Mouse (Mus musculus) CD4-positive, CD25-positive, alpha-beta regulatory T cell (primary cell): ENCODE data around the gene Arap1. TPM values are rescaled to one million over a fixed set of nuclear protein-coding genes. Genes with fewer than 3 reads are reported as not detected.

Experiments
- polyA plus RNA-seq: library from polyadenylated mRNA; unstranded; fragments of 100-300 nt; shearing (Covaris generic); gene quantifications from one replicate; pipeline ENCODE4 v1.2.1, GENCODE M21; 2017

Arap1 gene
- polyA plus RNA-seq, result 90.4 TPM

DNA sequence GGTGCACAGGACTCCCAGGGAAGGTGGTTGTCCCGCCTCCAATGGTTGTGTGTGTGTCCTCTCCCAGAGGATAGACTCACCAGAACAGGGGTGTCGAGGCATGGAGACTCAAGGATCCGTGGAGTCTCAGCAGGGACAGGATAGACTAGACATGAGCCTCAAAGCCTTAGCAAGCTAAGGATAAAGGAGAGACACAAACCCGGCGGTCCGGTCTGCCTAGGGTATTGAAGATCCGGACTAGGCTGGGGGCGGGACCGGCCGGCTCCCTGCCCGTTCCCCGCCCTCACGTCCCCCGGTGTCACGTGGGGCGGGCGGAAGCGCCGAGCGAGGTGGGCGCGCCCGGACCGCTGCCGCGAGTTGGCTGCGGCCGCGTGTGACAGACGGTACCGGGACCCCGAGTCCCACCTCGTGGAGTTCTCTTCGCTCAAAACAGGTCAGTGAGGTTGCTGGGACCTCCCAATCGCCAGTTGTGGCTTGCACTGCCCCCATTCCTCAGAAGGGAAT is at the start of gene Arap1:
Arap1 (plus strand) TSS at position 301 of the 504 bp plus-strand sequence.

DNA sequence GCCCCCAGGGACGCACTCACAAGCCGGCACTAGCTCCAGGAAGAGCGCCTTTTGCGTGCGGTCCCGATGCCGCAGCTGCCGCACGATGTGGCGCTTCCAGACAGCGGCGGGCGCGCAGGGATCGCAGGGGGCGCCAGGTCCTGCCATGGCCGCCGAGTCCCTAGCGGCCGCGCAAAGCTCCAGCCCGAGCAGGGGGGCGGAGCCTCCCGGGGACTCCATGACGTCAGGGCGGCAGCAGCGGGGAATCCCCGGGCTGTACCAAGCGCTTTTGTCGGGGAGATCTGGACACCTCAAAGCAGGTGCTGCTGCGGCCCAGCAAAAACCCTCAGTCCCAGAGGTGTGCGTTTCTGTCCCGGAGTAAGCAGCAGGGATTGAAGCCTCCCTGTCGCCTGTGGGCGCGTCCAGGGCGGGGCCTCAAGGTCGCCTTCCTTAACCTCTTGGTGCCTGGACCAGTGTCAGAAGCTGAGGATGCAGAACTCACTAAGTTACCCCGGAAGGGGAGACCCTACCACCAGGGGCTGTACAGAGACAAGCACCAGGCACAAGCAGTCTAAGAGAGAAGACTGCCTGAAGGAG is 45.9 kb upstream of the Arap1 start, which contains the start of gene Atg16l2:
Atg16l2 (minus strand) TSS at position 371 of the 576 bp plus-strand sequence.

DNA sequence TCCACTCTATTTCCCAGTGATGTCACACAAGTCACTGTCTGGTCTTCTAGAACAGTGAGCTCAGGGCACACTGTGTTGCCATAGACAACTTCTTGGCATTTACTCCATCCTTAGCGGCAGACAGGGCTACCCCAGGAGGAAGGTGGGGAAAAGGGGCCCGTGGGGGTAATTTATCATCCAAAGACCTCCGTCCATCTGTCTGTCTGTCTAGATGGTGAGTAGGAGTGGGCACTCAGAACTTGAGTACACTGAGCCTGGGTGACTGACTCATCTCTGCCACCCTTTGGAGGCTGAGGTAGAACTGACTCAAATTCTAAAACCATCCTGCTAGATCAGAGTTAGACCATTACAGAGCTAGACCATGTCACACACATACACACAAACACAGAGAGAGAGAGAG is 30.9 kb upstream of the Arap1 start, which contains the start of gene Stard10:
Stard10 (plus strand) TSS at position 73 of the 400 bp plus-strand sequence.

GRCm38 (mm10) chr7:101410267-101410936 is 62.5 kb downstream of the Arap1 start, which contains the start of gene Gm45837:
TSS of gene Gm45837 (plus strand) at chr7:101410886.

GRCm38 (mm10) chr7:101421529-101421928 is 73.7 kb downstream of the Arap1 start, which contains the start of gene Pde2a:
TSS of gene Pde2a (plus strand) at chr7:101421691.

Other genes starting within 250 kb of the Arap1 start
- gene Atg16l2, start 45.8 kb upstream of the Arap1 start, polyA plus RNA-seq, result 72.7 TPM
- 15.3 TPM for gene Stard10, start 31.0 kb upstream of the Arap1 start, polyA plus RNA-seq
- 83.3 TPM for gene Gm45837, start 62.8 kb downstream of the Arap1 start, polyA plus RNA-seq
- 13.8 TPM for gene Pde2a, start 73.6 kb downstream of the Arap1 start, polyA plus RNA-seq
- gene Art2b, start 237.5 kb downstream of the Arap1 start, polyA plus RNA-seq, result 205 TPM